Mouse (Mus musculus) lung, postnatal 0 days (tissue): ENCODE results near the gene Trmt44. TPM values are rescaled to one million over a fixed set of nuclear protein-coding genes. Genes with fewer than 3 reads are reported as not detected.
A peak's percentile ranks its signal among the peaks of the same experiment; 100 is the strongest.

Experiments used
- ATAC-seq: fragments of 200-750 bp; cut with Nextera tagmentation; 2 replicates; pipeline ENCODE4 v1.8.0; 2017; ENCODE audit warnings: moderate library complexity
- DNase-seq: peaks from one replicate; pipeline ENCODE4 v3.0.0-alpha.2; 2016; ENCODE audit warnings: low spot score
- H3K27ac ChIP-seq: fragments of 300-500 bp; sonication (generic); 2 replicates; pipeline ENCODE4 v1.5.1; 2014; ENCODE audit warnings: antibody characterized with exemption, mild to moderate bottlenecking, low read length, mixed read lengths
- H3K27me3 ChIP-seq: fragments of 300-500 bp; sonication (generic); replicated peaks from 2 replicates; pipeline ENCODE4 v1.6.1; 2014; ENCODE audit warnings: low read length, mixed read lengths; ENCODE audit not compliant: insufficient read depth
- H3K36me3 ChIP-seq: fragments of 300-500 bp; sonication (generic); 2 replicates; pipeline ENCODE4 v1.6.1; 2014; ENCODE audit warnings: low read length, mixed read lengths; ENCODE audit not compliant: insufficient read depth
- H3K4me1 ChIP-seq: fragments of 300-500 bp; sonication (generic); 2 replicates; pipeline ENCODE4 v1.6.1; 2014; ENCODE audit warnings: antibody characterized with exemption, low read depth, low read length, mixed read lengths; ENCODE audit not compliant: insufficient read depth
- H3K4me2 ChIP-seq: fragments of 300-500 bp; sonication (generic); replicated peaks from 2 replicates; pipeline ENCODE4 v1.6.1; 2014; ENCODE audit warnings: low read depth, mild to moderate bottlenecking, low read length, moderate library complexity, mixed read lengths
- H3K4me3 ChIP-seq: fragments of 300-500 bp; sonication (generic); 2 replicates; pipeline ENCODE4 v1.5.1; 2014; ENCODE audit warnings: low read depth, low read length
- H3K9ac ChIP-seq: fragments of 300-500 bp; sonication (generic); replicated peaks from 2 replicates; pipeline ENCODE4 v1.6.1; 2014; ENCODE audit warnings: low read depth, mild to moderate bottlenecking
- H3K9me3 ChIP-seq: fragments of 300-500 bp; sonication (generic); 2 replicates; pipeline ENCODE4 v1.6.1; 2016; ENCODE audit warnings: low read length, mixed read lengths
- CTCF ChIP-seq: IDR thresholded peaks from 2 replicates; pipeline ENCODE4 v1.5.1; 2016; ENCODE audit warnings: antibody characterized with exemption, mild to moderate bottlenecking
- EP300 ChIP-seq: IDR thresholded peaks from 2 replicates; pipeline ENCODE4 v1.6.1; 2016; ENCODE audit warnings: antibody characterized with exemption, mild to moderate bottlenecking, control low read depth
- WGBS: fragments of 180-500 bp; shearing (Covaris S2); extraction: QIAGEN DNeasy Blood & Tissue Kit; methylation state at CpG from one replicate; pipeline ENCODE4 v1.1.7; 2014; 5-methylcytosine and 5-hydroxymethylcytosine counted together
- polyA plus RNA-seq: library from polyadenylated mRNA; unstranded; fragments of >200 nt; fragmentation: Nextera tagmentation; extraction: Ambion mirVana; gene quantifications from 2 replicates; pipeline ENCODE4 v1.2.1, GENCODE M21; 2015

Gene Trmt44
- polyA plus RNA-seq, 1 experiment from 2014 or later, result 3.4 TPM

- no peaks in the 10 kb centered on the region for H3K9me3 ChIP-seq
- no peaks in the 10 kb centered on the region for H3K27me3 ChIP-seq
- no peak overlapping the region for H3K9ac ChIP-seq
- H3K4me1 ChIP-seq, result no peaks in the 10 kb centered on the region
- H3K4me3 ChIP-seq, result no peak overlapping the region
- 83% methylated on average over 7 of the region's 7 CpGs for WGBS
- H3K36me3 ChIP-seq, result peaks cover 11% of the 10 kb centered on the region
- no peak for DNase-seq
- no peak overlapping the region for H3K4me2 ChIP-seq
- no peak for TF ChIP-seq EP300
- TF ChIP-seq CTCF, result no peak
- no peak overlapping the region for H3K27ac ChIP-seq
- ATAC-seq, result no peak
Observed at GRCm38 (mm10) chr5:35556393-35556792, 18.5 kb downstream of the Trmt44 start.

- Histone ChIP-seq H3K27me3 (no peaks in the 10 kb centered on the region), H3K4me2 (no peak overlapping the region), H3K36me3 (peaks cover 9% of the 10 kb centered on the region), H3K4me3 (no peak overlapping the region), H3K9ac (no peak overlapping the region), H3K4me1 (no peaks in the 10 kb centered on the region), H3K9me3 (no peaks in the 10 kb centered on the region), H3K27ac (no peak overlapping the region)
- TF ChIP-seq EP300, result no peak
- DNase-seq, result no peak
- WGBS, result 81% methylated on average over 4 of the region's 4 CpGs
- ATAC-seq, result no peak
Observed at GRCm38 (mm10) chr5:35552838-35553539, 21.9 kb downstream of the Trmt44 start.

- WGBS, result 41% methylated on average over 7 of the region's 7 CpGs
- Histone ChIP-seq H3K36me3 (0 out of 2 replicates have a peak, but pooled peaks cover under 1% of the 10 kb centered on the region), H3K9ac (no peak overlapping the region), H3K9me3 (no peaks in the 10 kb centered on the region), H3K4me3 (no peak overlapping the region), H3K27me3 (no peaks in the 10 kb centered on the region), H3K27ac (no peak overlapping the region), H3K4me1 (no peaks in the 10 kb centered on the region), H3K4me2 (no peak overlapping the region)
- no peak for DNase-seq
- peak; percentile 62 for ATAC-seq
- TF ChIP-seq CTCF (no peak), EP300 (no peak)
Observed at GRCm38 (mm10) chr5:35551855-35552837, 22.7 kb downstream of the Trmt44 start.

GRCm38 (mm10) chr5:35546127-35546526 is 28.7 kb downstream of the Trmt44 start:
- no peak for ATAC-seq
- H3K9me3 ChIP-seq, result no peaks in the 10 kb centered on the region
- TF ChIP-seq EP300, result no peak
- no peak for TF ChIP-seq CTCF
- H3K9ac ChIP-seq, result no peak overlapping the region
- H3K27me3 ChIP-seq, result no peaks in the 10 kb centered on the region
- no peaks in the 10 kb centered on the region for H3K4me1 ChIP-seq
- no peak for DNase-seq
- H3K4me2 ChIP-seq, result no peak overlapping the region
- H3K36me3 ChIP-seq, result no peaks in the 10 kb centered on the region
- no peak overlapping the region for H3K27ac ChIP-seq
- H3K4me3 ChIP-seq, result no peak overlapping the region

GRCm38 (mm10) chr5:35541059-35541790 is 33.6 kb downstream of the Trmt44 start:
- Histone ChIP-seq H3K9me3 (no peaks in the 10 kb centered on the region), H3K4me3 (no peak overlapping the region), H3K4me1 (no peaks in the 10 kb centered on the region), H3K27me3 (no peaks in the 10 kb centered on the region), H3K36me3 (no peaks in the 10 kb centered on the region), H3K27ac (peak overlapping the region; percentile 28; the same call in 1 of the 2 replicates), H3K9ac (no peak overlapping the region), H3K4me2 (no peak overlapping the region)
- WGBS, result 48% methylated on average over 4 of the region's 4 CpGs
- peak; percentile 51 for DNase-seq
- TF ChIP-seq EP300, result no peak
- no peak for TF ChIP-seq CTCF
- ATAC-seq, result peak; percentile 64

GRCm38 (mm10) chr5:35540555-35540954 is 34.3 kb downstream of the Trmt44 start:
- Histone ChIP-seq H3K27ac (peak overlapping the region; percentile 38), H3K27me3 (no peaks in the 10 kb centered on the region), H3K36me3 (no peaks in the 10 kb centered on the region), H3K9me3 (no peaks in the 10 kb centered on the region), H3K4me1 (no peaks in the 10 kb centered on the region), H3K4me3 (no peak overlapping the region), H3K9ac (no peak overlapping the region), H3K4me2 (no peak overlapping the region)
- no peak for TF ChIP-seq CTCF
- no peak for TF ChIP-seq EP300
- DNase-seq (peak; percentile 26), ATAC-seq (peak; percentile 38)
- WGBS, result 41% methylated on average over 5 of the region's 5 CpGs
